Mouse (Mus musculus) thymus, postnatal 36 days (tissue): ENCODE results near the gene Cmtr2.

Source experiments
- DNase-seq, 2 experiments: peaks; one replicate each; pipeline ENCODE4 v3.0.0; 2022; ENCODE audit warnings: mixed read lengths in 2 of 2

Cmtr2 gene

DNA sequence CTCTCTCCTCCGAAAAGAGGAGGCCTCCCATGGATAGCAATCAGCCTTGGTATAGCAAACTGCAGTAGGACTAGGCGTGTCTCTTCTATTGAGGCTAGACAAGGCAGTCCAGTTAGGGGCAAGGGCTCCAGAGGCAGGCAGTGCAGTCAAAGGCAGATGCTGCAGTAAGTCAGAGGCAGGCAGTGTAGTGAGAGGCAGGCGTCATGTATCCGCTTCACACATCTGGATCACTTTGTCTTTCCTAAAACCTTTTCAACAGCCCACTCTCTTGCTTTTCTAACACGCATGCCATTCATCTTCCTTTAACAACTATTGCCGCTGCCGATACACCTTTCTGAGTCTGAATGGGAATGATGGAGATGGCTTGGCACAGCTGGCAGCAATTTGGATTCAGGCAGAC lies at the start of gene Cmtr2:
Gene Cmtr2 (plus strand): TSS at position 301 of the 400 bp plus-strand sequence.
- DNase-seq, result no peak

DNA sequence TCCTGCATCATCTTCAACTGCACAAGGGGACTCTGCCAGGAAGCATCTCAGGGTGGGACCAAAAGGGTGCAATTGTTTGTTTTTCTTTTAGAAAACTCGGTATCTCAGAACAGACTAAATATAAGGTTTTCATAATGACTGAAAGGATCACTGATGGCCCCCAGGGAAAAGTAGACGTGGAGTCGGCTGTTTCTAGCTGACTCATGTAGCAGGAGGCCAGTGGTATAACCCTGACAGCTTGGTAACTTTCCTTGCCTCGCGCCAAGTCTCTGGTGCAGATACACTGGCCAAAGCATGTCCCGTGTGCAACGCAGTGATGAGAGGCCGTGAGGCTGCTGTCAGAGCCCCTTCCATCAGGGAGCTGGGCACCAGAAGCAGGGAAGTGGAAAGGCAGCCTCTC lies 49.2 kb upstream of the Cmtr2 start:
- no peak for DNase-seq

DNA sequence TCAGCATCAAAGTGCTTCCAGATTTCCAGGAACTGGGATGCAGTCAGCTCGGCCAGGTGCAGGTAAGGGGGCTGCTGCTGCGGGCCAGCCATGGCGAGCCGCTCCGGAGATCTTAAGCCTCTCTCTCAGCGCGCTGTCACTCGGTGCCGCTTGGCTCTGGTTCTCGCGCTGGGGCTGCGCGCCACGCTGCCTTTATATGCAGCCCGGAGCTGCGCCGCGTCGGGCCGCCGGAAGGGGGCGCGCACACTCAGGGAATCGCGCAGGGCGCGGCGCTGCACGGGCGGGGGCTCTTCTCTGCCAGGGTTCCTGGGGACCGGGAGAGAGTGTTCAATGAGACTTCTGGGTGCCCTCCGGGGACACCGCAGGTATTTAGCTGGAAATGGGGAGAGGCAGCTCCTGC lies 47.4 kb upstream of the Cmtr2 start, which contains the start of gene Calb2:
Gene Calb2 (minus strand): TSS at position 165 of the 400 bp plus-strand sequence.
- peak; percentile 13 to 18 for DNase-seq

DNA sequence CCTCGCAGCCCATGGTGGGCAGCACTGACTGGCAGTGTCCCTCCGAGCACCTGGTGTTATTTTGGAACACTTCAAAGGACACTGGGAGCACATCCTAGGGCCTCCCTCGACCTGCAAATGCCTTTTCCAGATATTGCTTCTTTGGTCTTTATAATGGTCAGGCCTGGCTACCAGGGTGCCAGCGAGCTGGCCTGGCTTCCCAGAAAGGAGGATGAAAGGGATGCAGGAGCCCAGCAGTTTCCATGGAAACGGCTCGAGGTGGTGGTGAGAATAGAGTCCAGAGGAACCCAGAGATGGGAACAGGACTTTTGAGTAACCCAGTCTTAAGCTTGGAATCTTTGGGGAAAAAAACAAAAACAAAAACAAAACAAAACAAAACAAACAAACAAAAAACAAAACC lies 43.3 kb upstream of the Cmtr2 start:
- DNase-seq, result no peak

DNA sequence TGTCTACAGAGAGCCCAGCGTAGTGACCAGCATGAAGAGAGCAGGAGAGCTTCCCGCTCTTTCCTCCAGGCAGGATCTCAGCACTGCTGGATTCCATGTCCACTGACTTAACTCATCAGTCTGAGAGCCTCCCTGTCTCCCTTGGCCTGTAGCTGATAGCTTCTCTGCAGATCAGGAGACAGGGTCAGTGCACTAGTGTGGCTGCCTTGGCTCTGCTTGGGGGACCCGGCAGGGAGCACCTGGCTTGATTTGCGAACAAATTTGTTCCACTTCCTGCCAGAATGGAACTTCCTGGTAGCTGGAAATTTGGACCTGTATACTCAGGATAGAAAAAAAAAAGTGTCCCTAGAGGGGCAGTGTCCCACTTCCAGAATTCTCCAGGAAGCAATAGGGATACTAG lies 40.6 kb upstream of the Cmtr2 start:
- no peak for DNase-seq

DNA sequence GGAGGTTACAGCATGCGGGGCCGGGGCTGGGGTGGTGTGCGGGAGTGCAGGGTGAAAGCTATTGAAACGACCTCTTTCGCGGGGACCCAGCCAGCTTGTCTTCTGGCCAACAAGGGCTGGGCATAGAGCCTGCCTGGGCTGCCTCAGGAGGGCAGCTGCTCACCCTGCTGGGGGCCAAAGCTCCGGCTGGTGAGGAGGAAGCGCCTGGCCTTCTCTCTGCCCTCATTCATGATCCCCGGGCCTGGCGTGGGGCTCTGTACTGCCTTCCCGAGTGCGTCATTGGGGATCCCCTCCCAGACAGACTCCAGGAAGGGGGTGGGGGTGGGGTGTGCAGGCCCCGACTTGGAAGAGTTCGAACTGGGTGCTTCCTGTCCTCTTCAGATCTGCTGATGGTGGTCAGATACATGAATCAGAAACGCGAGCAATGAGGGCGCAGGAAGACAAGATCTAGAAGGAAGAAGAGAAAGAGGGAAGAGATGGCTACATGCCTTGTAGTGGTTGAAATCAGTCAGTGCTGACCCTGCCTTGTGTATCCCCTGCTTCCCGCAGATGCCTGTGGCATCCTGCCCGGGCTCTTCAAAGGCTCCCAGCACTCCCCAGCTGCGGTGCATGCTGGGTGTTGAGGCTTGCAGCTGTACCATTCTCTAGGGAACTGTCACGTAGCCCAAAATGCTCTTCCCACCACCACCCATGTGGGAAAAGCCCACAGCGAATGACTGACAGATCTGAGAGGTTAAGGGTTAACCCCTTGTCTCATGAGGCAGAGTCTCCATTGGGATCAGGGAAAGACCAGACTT lies 37.9 kb upstream of the Cmtr2 start:
- DNase-seq, result no peak

DNA sequence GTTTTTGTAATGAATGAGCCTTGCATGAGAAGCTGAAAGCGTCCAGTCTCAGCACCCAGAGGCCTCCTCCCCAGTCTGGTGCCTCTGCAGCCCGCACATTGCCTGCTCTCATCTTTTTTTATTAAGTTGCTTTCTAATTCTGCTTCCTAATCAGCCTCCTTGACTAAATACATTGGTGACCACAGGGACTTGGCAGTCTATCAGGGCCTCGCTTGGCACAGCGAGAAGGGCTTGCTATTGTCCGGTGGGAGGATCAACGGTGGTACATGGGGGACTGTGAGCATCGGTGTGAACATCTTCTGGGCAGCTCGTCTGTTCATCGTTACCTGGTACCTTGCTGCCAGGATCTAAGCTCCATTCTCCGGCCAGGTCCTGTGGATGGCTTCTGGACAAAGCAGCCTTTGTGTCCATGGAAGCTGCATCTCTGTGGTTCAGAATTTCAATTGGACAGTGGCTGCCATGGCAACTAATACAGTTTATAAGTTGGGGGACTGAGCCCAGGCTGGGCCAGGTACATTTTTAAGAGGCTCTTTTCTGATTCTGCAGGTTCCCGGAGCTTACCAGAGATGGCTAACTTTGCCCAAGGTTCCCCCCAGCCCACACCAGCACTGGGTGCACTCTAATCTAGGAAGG lies 32.6 kb upstream of the Cmtr2 start:
- DNase-seq, result no peak

DNA sequence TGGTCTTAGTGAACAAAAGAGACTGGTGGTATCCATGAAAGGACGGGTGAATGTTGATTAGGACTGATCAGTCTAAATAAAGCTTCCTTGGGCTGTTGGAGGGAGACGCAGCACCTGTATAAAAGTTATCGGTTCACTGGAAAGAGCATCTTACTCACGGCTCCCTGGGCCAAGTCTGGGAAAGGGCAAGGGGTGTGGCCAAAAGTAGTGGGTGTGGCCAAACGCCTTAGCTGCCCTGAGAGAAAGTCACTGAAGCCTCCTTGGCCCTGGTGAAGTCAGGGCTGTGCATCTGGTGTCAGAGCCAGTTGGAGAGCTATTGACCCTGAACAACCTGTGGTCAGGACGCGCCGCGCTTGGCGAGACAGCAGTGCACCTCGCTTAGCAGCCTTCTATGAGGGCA lies 31.7 kb upstream of the Cmtr2 start:
- DNase-seq, result no peak

DNA sequence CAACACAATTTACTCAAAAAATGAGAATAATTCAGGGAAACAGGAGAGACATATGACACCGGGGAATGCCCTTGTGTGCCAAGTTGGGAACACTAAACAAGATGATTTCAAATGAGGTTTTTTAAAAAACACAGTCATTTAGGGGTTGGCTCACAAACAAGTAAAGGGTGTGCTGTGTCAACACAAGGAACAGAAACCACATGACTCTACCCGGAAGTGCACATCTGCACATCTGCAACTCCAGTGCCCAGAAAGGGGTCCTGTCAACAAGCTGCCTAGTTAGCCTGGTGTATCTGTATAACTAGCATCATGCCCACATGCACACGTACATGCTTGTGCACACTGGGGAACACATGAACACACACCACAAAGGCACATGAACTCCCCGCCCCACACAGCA lies 29.9 kb upstream of the Cmtr2 start:
- DNase-seq, result no peak

DNA sequence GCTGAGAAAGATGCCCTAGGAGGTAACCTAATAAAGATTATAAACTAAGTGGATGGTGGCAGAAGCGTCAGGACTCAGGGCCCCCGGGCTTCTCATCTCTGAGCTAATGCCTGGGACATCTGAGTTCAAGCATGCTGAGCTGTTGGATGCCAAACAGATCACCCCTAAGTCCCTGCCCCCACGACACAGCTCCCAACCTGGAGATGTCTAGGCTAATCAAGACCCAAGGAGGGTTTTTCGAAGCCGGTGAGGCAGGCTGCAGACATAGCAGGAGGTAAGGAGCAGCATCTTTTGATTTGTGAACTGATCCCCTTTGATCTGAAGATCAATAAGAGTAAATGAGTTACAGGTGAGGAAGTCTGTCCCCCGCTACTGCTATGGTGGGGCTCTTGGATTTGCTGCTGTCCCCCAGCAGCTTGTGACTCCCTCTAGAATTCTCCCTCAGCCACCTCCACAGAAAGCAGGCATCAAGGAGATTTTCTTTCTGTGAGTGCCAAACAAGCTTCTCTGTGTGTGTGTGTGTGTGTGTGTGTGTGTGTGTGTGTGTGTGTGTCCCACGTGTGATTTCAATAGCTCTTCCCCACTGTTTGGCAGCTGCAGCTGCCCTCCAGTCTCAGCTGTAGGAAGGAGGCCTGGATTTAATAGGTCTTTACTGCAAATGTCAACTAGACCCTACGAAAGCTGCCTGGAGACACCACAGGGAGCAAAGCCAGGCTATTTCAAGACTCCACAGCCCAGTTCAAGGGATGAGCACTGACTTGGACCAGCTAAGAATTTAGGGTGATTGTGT lies 26.3 kb upstream of the Cmtr2 start:
- DNase-seq, result no peak

DNA sequence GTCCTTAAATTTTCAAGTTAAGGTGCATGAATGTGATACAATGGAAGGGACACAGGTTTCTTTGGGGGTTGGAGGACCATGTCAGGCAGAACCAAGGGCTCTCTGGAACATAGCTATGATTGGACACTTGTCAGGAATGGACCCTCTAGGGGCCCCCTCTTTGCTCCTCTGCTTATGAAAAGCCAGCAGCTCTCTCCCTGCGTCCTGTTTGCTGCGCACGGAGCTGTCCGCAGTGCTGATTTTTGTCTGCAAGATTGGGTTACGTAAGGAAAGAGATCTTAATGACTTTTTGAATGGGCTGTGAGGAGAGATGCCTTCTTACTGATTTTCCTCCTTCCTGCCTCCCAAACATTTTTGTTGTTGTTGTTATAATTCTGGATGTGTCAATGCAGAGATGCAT lies 18.8 kb upstream of the Cmtr2 start:
- DNase-seq, result peak; percentile 14 to 28

DNA sequence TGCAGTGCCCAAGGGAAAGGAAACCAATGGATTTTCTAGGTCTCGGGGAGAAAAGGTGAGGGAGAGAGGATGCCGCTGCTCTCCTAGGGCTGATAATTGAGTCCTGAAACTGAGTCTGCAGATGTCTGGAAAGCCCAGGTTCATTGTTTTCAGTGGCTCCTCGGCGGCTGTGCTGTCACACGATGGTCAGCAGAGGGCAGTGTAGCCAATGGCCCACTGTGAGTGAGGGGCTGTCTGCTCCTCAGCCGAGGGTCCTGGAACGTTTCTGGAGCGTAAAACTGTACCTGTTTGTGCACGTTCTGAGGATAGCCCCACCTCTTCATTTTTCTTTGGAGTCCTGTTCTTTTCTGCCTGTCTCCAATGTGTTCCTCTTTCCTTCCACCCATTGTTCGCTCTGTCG lies 13.7 kb upstream of the Cmtr2 start:
- peak; percentile 5 to 7 for DNase-seq

DNA sequence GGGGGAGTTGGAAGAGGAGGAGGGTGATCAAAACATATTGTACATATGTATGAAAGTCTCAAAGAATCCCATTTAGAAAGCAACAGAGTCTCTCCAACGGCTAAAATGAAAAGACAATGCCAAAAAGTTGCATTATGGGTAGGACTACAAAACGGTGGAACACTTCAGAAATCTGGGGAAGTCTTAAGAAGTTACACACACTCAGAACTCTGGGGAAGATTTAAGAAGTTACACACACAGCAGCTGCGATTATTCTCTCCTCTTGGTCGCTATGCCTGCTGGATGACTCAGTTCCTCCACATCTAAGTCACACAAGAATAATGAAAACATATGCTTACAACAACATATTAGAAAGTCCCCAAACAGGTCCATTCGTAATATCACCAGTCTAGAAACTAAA lies 788 bp downstream of the Cmtr2 start:
- DNase-seq, result no peak

DNA sequence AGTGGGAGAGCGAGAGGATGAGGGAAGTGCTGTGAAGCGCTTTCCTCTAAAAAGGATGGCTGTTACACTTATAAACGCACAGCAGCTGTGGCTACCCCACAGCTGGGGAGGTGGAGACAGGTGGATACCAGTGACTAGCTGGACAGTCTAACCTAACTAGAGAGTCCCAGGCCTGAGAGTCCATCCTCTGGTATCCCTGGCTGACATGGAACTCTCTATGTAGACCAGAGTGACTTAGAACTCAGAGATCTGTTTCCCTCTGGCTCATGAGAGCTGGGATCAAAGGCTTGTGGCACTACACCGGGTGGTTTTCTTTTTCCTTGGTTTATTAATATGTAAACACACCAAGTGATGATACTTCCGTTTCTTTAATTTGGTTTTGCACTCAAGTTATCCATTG lies 1.7 kb downstream of the Cmtr2 start:
- DNase-seq, result peak in 1 of 2 experiments; percentile 8

DNA sequence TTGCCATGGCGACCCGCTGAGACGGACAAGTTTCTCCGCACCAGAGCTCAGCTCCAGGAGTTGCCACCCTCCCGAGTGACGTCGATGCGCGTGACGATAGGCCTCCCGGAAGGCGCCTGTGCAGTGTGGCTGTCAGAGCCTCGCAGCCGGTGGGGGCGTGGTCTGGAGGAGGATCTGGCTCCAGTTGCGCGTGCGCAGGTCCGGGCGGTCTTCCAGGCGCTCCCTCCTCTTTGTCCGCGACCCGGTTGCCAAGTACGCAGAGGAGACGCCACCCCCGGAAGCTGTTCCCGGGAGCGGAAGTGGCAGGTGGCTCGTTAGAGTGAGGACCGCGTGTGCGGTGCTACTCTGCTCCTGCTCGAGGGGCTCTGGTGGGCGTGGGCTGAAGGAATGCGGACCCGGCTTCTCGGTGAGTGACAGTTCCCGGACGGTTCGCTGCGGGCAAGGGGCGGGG lies 2.2 kb downstream of the Cmtr2 start:
- DNase-seq, result peak; percentile 99

DNA sequence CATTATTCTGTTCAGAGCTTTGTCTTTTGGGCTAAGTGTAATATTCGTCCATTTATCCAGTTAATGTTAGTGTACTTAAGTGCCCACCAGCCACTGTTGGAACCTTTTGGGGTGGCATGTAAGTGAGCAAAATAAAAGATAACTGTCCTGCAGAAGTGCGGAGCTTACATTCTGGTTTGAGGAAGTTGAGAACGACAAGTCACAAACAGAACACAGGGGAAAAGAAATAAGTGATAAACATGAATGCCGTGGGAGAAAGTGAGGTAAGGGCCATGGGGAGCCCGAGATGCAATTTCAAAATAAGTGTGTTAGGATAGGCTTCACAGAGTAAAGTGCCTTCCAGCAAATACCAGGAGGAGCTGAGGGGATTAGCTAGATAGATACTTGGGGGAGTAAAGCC lies 3.0 kb downstream of the Cmtr2 start:
- DNase-seq, result no peak

DNA sequence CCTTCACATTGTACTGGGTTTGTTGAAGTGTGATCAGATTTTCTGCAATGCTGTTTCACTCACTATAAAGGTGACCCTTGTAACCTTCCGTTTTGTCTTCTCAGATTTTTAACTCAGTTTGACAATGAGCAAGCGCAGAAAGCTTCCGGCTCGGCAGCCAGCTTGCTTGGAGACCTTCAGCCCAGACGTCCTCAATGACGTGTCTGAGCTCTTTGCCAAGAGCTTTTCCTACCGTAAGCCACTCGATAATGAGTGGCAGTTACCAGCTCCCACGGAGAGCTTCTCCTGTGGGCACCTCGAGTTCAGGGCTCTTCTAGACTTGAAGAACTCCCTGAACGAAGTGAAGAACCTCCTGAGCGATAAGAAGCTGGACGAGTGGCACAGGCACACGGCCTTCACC lies 5.5 kb downstream of the Cmtr2 start:
- DNase-seq, result no peak

DNA sequence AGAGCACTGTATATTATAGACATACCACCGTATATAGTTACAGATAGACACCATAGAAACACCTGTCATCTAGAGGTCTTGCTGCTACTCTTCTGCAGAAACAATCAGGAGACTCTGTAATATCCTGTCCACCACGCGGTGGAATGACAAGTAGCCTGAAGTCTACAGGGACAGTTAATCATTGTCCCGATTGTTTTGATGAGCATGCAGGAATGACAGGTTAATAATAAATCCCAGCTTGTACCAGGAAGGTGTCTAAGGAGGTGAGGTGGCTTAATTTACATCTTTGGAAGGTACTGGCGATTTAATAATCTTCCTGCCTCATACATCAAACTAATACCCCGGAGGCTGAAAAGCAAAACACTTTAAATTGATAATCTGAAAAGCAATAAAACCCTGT lies 15.3 kb downstream of the Cmtr2 start:
- DNase-seq, result no peak

DNA sequence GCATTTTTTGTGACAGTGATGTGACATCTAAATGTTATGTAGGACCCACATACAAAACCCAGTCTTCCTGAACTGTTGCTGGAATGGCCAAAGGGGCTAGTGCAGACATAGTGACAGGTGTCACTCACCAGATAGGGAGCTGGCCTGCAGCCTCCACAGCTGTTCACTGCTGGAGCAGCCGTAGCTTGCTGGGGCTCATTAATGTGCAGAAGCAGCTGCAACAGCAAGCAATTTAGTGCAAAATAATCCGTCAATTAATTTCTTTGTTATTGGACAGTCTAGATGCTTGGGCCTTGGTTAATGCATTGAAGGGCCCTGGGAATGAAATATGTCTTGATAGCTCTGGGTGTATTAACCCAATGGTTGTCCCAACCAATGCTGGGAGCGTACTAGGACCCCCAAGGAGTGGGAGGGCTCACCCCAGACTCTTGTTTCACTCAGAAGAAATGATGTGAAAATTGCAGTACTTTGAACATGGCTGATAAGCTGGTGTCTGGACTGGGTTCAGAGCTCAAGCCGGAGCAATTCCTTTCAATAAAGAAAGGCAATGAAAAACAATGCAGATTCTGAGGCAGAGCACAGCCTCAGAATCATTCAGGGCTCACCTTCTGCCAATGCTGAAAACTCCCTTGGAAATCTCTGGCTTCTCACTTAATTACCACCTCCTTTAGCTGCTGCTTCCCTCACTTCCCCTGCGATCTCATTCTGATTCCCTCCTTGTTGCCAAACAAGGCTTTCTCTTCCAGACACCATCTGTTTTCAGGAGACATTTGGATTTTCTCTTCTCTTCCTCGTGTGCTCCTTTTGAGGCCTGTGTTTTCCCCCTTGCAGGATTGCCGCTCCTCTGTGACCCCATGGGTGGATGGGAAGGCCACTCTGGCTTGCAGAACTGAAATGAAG lies 27.1 kb downstream of the Cmtr2 start:
- no peak for DNase-seq

DNA sequence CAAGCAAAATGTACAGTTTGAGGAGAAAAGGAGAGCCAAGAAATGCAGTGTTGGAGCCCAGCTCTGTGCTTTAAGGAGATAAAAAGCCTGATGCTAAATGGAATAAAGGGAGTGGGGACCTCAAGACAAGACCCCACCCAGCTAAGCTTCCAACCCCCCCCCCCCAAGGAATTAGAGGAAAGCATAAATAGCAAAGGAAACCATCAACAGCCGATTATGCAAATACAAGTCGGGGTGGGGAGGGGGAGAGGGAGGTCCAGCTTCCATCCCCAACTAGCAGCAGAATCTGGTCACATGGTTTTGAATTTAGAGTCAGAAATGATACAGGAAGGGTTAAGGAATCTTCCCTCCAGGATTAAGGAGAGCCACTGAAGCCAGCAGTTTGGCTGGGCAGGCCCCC lies 29.1 kb downstream of the Cmtr2 start:
- no peak for DNase-seq

DNA sequence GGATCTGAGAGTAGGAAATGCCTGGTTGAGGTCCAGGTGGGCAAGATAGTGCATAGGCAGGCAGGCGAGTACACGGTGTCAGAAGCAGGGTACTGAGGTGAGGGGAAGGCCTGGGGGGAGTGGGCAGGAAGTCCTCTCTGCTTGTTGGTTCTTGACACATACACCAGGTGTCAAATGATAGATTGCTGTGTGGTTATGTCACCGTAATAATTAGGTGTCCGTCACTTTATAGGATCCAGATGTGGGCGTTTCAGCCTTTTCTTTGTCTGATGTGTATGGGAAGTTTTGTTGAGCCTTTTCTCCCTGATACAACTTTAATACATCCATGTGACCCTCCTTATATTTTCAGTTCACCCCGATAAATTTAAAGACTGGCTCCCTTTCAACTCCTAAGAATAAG lies 31.8 kb downstream of the Cmtr2 start:
- DNase-seq, result no peak

DNA sequence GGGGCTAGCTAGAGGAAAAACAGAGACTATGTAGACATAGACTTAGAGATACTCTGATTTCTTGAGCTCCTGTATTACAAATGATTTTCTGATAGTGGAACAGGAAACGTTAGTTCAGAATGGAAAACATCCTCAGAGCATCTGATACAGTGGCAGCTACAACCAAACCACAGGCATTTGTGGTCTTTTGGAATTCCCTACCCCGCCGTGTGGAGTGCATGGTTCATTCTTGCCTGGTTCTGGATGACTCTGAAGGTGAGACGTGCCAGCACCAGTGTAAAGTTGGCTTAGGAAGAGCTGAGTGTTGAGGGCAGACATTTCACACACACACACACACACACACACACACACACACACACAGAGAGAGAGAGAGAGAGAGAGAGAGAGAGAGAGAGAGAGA lies 38.5 kb downstream of the Cmtr2 start:
- DNase-seq, result no peak
